Mouse (Mus musculus) megakaryocyte, embryonic 14.5 days (primary cell): ENCODE measurements around the gene Meltf.

Experiments used
- FLI1 ChIP-seq: IDR thresholded peaks from 2 replicates; pipeline ENCODE4 v1.6.1; 2012; ENCODE audit warnings: low read length, inconsistent platforms, mixed read lengths
- GATA1 ChIP-seq: IDR thresholded peaks from 3 replicates; pipeline ENCODE4 v1.6.1; 2012; ENCODE audit warnings: mixed read lengths, low read length, inconsistent platforms, borderline replicate concordance

- TF ChIP-seq FLI1: no peak
- TF ChIP-seq GATA1: no peak
These were observed 4.7 kb downstream of the Meltf start for GRCm38 (mm10) chr16:31883302-31883701.
